Mouse (Mus musculus): ENCODE data around the gene Fstl1. TPM values are rescaled to one million over a fixed set of nuclear protein-coding genes. Genes with fewer than 3 reads are reported as not detected.
A peak's percentile ranks its signal among the peaks of the same experiment; 100 is the strongest.

Gene Fstl1
- polyA plus RNA-seq, 1 experiment from 2014 or later = 420 TPM

GRCm38 (mm10) chr16:37807269-37807668, 30.6 kb downstream of the Fstl1 start:
- peaks cover 13% of the 10 kb centered on the region for H3K9me3 ChIP-seq (replicated peaks; ENCODE audit: control insufficient read depth, low read length)
- H3K36me3 ChIP-seq (ENCODE audit: control insufficient read depth, insufficient read depth) = peaks cover 33% of the 10 kb centered on the region
- H3K4me1 ChIP-seq (ENCODE audit: control insufficient read depth, insufficient read depth, low read length) = peaks cover 40% of the 10 kb centered on the region
- H3K4me3 ChIP-seq (ENCODE audit: low read length) = no peak overlapping the region
- WGBS = 69% methylated on average over 8 of the region's 8 CpGs
- peak overlapping the region; percentile 19; the same call in 1 of the 2 replicates for H3K27ac ChIP-seq (ENCODE audit: low read length)
- ATAC-seq (replicated peaks; ENCODE audit: extremely low read depth, insufficient read depth, low FRiP score) = no peak
- H3K9ac ChIP-seq (ENCODE audit: low read length) = no peak overlapping the region
- no peaks in the 10 kb centered on the region for H3K27me3 ChIP-seq (ENCODE audit: control insufficient read depth, insufficient read depth, low read length)
- H3K4me2 ChIP-seq (ENCODE audit: low read depth, low read length) = no peak overlapping the region

GRCm38 (mm10) chr16:37808866-37809622, 32.4 kb downstream of the Fstl1 start:
- no peak overlapping the region for H3K4me3 ChIP-seq (ENCODE audit: low read length)
- peaks cover 57% of the 10 kb centered on the region for H3K4me1 ChIP-seq (ENCODE audit: control insufficient read depth, insufficient read depth, low read length)
- H3K4me2 ChIP-seq (ENCODE audit: low read depth, low read length) = peak overlapping the region; percentile 38
- ATAC-seq (replicated peaks; ENCODE audit: extremely low read depth, insufficient read depth, low FRiP score) = no peak
- WGBS = 22% methylated on average over 10 of the region's 10 CpGs
- peaks cover 8% of the 10 kb centered on the region for H3K9me3 ChIP-seq (replicated peaks; ENCODE audit: control insufficient read depth, low read length)
- H3K36me3 ChIP-seq (ENCODE audit: control insufficient read depth, insufficient read depth) = peaks cover 18% of the 10 kb centered on the region
- peak overlapping the region; percentile 77 for H3K27ac ChIP-seq (ENCODE audit: low read length)
- H3K9ac ChIP-seq (ENCODE audit: low read length) = 0 out of 2 replicates have a peak overlapping the region, but pooled peaks have one; percentile 5
- H3K27me3 ChIP-seq (ENCODE audit: control insufficient read depth, insufficient read depth, low read length) = no peaks in the 10 kb centered on the region

GRCm38 (mm10) chr16:37809623-37809992, 32.9 kb downstream of the Fstl1 start:
- no peak for ATAC-seq (replicated peaks; ENCODE audit: extremely low read depth, insufficient read depth, low FRiP score)
- Histone ChIP-seq H3K9me3 (replicated peaks; ENCODE audit: control insufficient read depth, low read length) (peaks cover 8% of the 10 kb centered on the region), H3K27me3 (ENCODE audit: control insufficient read depth, insufficient read depth, low read length) (no peaks in the 10 kb centered on the region), H3K4me1 (ENCODE audit: control insufficient read depth, insufficient read depth, low read length) (peaks cover 61% of the 10 kb centered on the region), H3K4me3 (ENCODE audit: low read length) (no peak overlapping the region), H3K9ac (ENCODE audit: low read length) (0 out of 2 replicates have a peak overlapping the region, but pooled peaks have one; percentile 5), H3K36me3 (ENCODE audit: control insufficient read depth, insufficient read depth) (peaks cover 15% of the 10 kb centered on the region), H3K27ac (ENCODE audit: low read length) (peak overlapping the region; percentile 77), H3K4me2 (ENCODE audit: low read depth, low read length) (peak overlapping the region; percentile 38)
- 57% methylated on average over 6 of the region's 6 CpGs for WGBS

GRCm38 (mm10) chr16:37811874-37812273, 35.2 kb downstream of the Fstl1 start:
- H3K4me2 ChIP-seq (ENCODE audit: low read depth, low read length) = peak overlapping the region; percentile 1; the same call in 1 of the 2 replicates
- H3K27me3 ChIP-seq (ENCODE audit: control insufficient read depth, insufficient read depth, low read length) = no peaks in the 10 kb centered on the region
- peaks cover 53% of the 10 kb centered on the region for H3K4me1 ChIP-seq (ENCODE audit: control insufficient read depth, insufficient read depth, low read length)
- H3K9me3 ChIP-seq (replicated peaks; ENCODE audit: control insufficient read depth, low read length) = no peaks in the 10 kb centered on the region
- H3K4me3 ChIP-seq (ENCODE audit: low read length) = no peak overlapping the region
- H3K36me3 ChIP-seq (ENCODE audit: control insufficient read depth, insufficient read depth) = peaks cover 15% of the 10 kb centered on the region
- H3K27ac ChIP-seq (ENCODE audit: low read length) = peak overlapping the region; percentile 90
- H3K9ac ChIP-seq (ENCODE audit: low read length) = peak overlapping the region; percentile 57
- 73% methylated on average over 8 of the region's 8 CpGs for WGBS
- no peak for ATAC-seq (replicated peaks; ENCODE audit: extremely low read depth, insufficient read depth, low FRiP score)

- H3K9me3 ChIP-seq (replicated peaks; ENCODE audit: control insufficient read depth, low read length) = no peaks in the 10 kb centered on the region
- peak overlapping the region; percentile 1; the same call in 1 of the 2 replicates for H3K4me2 ChIP-seq (ENCODE audit: low read depth, low read length)
- no peaks in the 10 kb centered on the region for H3K27me3 ChIP-seq (ENCODE audit: control insufficient read depth, insufficient read depth, low read length)
- H3K4me3 ChIP-seq (ENCODE audit: low read length) = no peak overlapping the region
- peaks cover 48% of the 10 kb centered on the region for H3K4me1 ChIP-seq (ENCODE audit: control insufficient read depth, insufficient read depth, low read length)
- peak; percentile 58 for ATAC-seq (replicated peaks; ENCODE audit: extremely low read depth, insufficient read depth, low FRiP score)
- 28% methylated on average over 9 of the region's 9 CpGs for WGBS
- H3K27ac ChIP-seq (ENCODE audit: low read length) = peak overlapping the region; percentile 90
- H3K9ac ChIP-seq (ENCODE audit: low read length) = peak overlapping the region; percentile 57
- H3K36me3 ChIP-seq (ENCODE audit: control insufficient read depth, insufficient read depth) = peaks cover 13% of the 10 kb centered on the region
These were observed 35.8 kb downstream of the Fstl1 start for GRCm38 (mm10) chr16:37812474-37812886.

GRCm38 (mm10) chr16:37813691-37814382, 37.2 kb downstream of the Fstl1 start:
- Histone ChIP-seq H3K4me3 (ENCODE audit: low read length) (no peak overlapping the region), H3K9ac (ENCODE audit: low read length) (peak overlapping the region; percentile 40; the same call in 1 of the 2 replicates), H3K4me2 (ENCODE audit: low read depth, low read length) (no peak overlapping the region), H3K27me3 (ENCODE audit: control insufficient read depth, insufficient read depth, low read length) (no peaks in the 10 kb centered on the region), H3K4me1 (ENCODE audit: control insufficient read depth, insufficient read depth, low read length) (peaks cover 37% of the 10 kb centered on the region), H3K27ac (ENCODE audit: low read length) (peak overlapping the region; percentile 80), H3K36me3 (ENCODE audit: control insufficient read depth, insufficient read depth) (peaks cover 27% of the 10 kb centered on the region), H3K9me3 (replicated peaks; ENCODE audit: control insufficient read depth, low read length) (no peaks in the 10 kb centered on the region)
- 41% methylated on average over 5 of the region's 5 CpGs for WGBS
- ATAC-seq (replicated peaks; ENCODE audit: extremely low read depth, insufficient read depth, low FRiP score) = no peak

GRCm38 (mm10) chr16:37814383-37814971, 37.8 kb downstream of the Fstl1 start:
- Histone ChIP-seq H3K4me3 (ENCODE audit: low read length) (no peak overlapping the region), H3K9ac (ENCODE audit: low read length) (peak overlapping the region; percentile 35), H3K4me2 (ENCODE audit: low read depth, low read length) (no peak overlapping the region), H3K27me3 (ENCODE audit: control insufficient read depth, insufficient read depth, low read length) (no peaks in the 10 kb centered on the region), H3K36me3 (ENCODE audit: control insufficient read depth, insufficient read depth) (peaks cover 30% of the 10 kb centered on the region), H3K27ac (ENCODE audit: low read length) (peak overlapping the region; percentile 80), H3K4me1 (ENCODE audit: control insufficient read depth, insufficient read depth, low read length) (peaks cover 31% of the 10 kb centered on the region), H3K9me3 (replicated peaks; ENCODE audit: control insufficient read depth, low read length) (no peaks in the 10 kb centered on the region)
- 30% methylated on average over 7 of the region's 7 CpGs for WGBS
- peak; percentile 85 for ATAC-seq (replicated peaks; ENCODE audit: extremely low read depth, insufficient read depth, low FRiP score)

- no peaks in the 10 kb centered on the region for H3K9me3 ChIP-seq (replicated peaks; ENCODE audit: control insufficient read depth, low read length)
- H3K27ac ChIP-seq (ENCODE audit: low read length) = no peak overlapping the region
- H3K9ac ChIP-seq (ENCODE audit: low read length) = no peak overlapping the region
- no peak overlapping the region for H3K4me3 ChIP-seq (ENCODE audit: low read length)
- H3K27me3 ChIP-seq (ENCODE audit: control insufficient read depth, insufficient read depth, low read length) = no peaks in the 10 kb centered on the region
- H3K4me2 ChIP-seq (ENCODE audit: low read depth, low read length) = no peak overlapping the region
- ATAC-seq (replicated peaks; ENCODE audit: extremely low read depth, insufficient read depth, low FRiP score) = no peak
- H3K36me3 ChIP-seq (ENCODE audit: control insufficient read depth, insufficient read depth) = peaks cover 54% of the 10 kb centered on the region
- peaks cover 14% of the 10 kb centered on the region for H3K4me1 ChIP-seq (ENCODE audit: control insufficient read depth, insufficient read depth, low read length)
- 91% methylated on average over 4 of the region's 4 CpGs for WGBS
These were observed 41.3 kb downstream of the Fstl1 start for GRCm38 (mm10) chr16:37817986-37818385.
